Mouse (Mus musculus) testis, postnatal 10 days (tissue): Measurements from ENCODE around the gene Cbr2.

Source experiments
- DNase-seq: peaks from one replicate; pipeline ENCODE4 v3.0.0; 2021; ENCODE audit warnings: low spot score

Cbr2 gene

GRCm38 (mm10) chr11:120730331-120730870 lies 1.5 kb downstream of the Cbr2 start:
- DNase-seq, result no peak

DNA sequence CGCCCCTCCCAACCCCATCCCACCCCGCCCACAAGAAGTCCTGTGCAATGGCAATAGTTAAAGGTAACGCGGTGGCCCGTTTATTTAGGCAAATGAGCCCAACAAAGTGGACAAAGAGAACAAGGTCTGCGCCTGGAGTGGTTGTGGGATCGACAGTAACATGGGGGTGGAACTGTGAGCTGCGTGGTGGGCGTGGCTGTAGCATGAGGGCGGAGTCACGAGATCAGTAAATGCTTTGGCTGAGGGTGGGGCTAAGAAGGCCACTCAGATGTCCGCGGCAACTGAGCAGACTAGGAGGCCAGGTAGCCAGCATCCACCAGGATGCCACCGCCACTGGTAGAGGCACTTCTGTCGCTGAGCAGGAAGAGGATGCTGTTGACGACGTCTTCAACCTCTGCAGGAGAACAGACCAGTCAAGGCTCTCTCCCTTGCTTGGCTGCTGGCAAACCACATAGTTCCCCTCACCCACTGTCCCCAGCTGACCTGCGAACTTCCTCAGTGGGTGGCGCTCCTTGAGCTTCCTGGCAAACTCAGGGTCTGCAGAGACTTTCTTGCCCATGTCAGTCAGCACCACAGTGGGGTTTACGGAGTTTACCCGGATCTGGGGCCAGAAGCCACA lies 2.4 kb downstream of the Cbr2 start:
- DNase-seq, result peak; percentile 70

GRCm38 (mm10) chr11:120728530-120729240 lies 3.2 kb downstream of the Cbr2 start:
- DNase-seq, result no peak

- no peak for DNase-seq
These were observed 4.3 kb downstream of the Cbr2 start for GRCm38 (mm10) chr11:120727564-120727963.

- peak; percentile 87 for DNase-seq
These were observed 4.8 kb downstream of the Cbr2 start, which contains the start of gene Dcxr for GRCm38 (mm10) chr11:120727169-120727527. Gene Dcxr, minus strand, starts transcription at chr11:120727281.

GRCm38 (mm10) chr11:120726243-120727168 lies 5.4 kb downstream of the Cbr2 start:
- DNase-seq, result no peak

- no peak for DNase-seq
These were observed 8.4 kb downstream of the Cbr2 start for GRCm38 (mm10) chr11:120723509-120723908.

DNA sequence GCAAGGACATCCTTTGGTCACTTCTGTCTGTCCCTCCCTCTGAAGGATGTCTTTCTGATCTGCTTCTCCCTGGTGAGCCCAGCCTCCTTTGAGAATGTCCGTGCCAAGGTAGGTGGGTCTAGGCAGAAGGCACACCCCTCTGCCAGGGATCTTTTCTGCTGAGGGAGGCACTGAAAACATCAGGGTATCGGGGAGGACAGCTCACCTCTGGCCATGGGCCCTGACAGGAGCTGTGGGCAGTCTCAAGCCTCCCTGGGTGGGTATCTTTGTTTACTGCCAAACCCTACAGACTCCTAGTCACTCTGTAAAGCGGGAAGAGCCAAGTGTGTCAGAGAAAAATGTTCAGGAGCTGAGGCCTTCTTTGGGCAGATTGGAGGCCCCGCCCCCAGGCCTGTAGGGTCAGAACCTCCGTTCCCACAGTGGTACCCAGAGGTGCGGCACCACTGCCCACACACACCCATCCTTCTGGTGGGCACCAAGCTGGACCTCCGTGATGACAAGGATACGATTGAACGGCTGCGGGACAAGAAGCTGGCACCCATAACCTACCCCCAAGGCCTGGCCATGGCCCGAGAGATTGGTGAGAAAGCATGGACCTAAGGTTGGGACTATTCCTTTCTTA lies 9.0 kb downstream of the Cbr2 start:
- DNase-seq, result peak; percentile 52

GRCm38 (mm10) chr11:120722067-120722630 lies 9.8 kb downstream of the Cbr2 start:
- DNase-seq, result no peak

DNA sequence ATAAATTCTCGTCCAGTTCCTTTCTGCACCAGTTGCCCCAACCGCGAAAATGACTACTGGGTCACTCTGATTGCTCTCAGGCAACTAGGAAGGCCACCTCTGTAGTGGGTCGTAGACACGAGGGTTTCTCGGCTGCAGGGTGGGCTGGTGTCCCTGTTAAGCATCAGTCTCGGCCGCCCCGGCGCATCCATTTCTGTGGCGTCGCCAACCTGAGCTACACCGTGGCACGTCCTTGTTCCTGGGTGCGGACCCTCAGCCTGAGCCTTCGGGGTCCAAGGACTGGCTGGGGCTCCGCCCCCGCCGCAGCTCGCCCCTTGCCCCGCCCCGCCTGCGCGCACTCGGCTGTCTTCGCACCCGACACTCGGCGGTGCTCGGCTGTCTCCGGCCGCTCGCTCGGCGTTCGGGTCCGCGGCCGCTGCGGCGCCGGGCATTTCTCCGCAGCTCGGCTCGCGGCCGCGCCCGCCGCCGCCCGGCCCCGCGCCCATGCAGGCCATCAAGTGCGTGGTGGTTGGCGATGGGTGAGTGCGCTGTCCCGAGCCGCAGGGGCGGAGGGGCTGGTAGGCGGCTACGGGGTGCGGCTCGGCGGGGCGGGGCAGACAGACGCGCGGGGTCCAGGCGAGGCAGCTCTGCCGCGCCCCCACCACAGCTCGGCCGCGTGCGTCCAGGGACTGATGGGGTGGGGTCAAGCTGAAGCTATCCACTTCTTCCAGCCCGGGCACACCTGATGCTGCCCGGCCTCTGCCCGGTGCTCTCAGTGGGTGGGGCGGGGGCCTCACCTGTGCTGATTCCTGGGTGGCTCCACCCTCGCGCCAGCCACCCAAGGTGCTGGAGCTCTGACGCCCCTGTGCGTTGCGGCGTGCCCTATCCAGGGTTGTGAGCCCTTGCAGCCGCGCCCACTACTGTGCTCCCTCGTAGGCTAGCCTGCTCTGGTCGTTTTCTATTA lies 10.5 kb downstream of the Cbr2 start, which contains the start of gene Rac3:
Rac3 (plus strand) TSS at position 347 of the 943 bp plus-strand sequence.
- DNase-seq, result peak; percentile 85

- peak; percentile 98 for DNase-seq
These were observed 11.5 kb downstream of the Cbr2 start for GRCm38 (mm10) chr11:120720450-120720849.

DNA sequence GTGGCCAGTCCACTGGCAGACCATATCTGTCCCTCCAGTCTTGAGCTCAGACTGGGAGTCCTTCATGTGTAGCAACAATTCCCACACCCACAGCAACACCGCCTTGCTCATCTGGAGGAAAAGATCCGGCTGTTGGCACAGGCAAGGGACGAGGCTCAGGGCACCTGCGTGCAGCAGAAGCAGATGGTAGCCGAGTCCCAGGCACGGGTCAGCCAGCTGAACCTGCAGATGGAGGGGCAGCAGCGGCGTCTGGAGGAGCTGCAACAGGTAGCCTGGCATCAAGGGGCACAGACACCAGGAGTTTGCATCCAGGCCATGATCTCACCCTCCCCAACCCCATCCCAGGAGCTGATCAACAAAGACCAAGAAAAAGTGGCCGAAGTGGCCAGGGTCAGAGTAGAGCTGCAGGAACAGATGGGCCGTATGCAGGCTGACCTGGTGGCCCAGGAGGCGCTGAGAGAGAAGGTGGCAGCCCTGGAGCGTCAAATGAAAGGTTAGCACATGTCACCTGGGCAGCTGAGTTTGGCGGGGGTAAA lies 12.0 kb downstream of the Cbr2 start:
- DNase-seq, result no peak

DNA sequence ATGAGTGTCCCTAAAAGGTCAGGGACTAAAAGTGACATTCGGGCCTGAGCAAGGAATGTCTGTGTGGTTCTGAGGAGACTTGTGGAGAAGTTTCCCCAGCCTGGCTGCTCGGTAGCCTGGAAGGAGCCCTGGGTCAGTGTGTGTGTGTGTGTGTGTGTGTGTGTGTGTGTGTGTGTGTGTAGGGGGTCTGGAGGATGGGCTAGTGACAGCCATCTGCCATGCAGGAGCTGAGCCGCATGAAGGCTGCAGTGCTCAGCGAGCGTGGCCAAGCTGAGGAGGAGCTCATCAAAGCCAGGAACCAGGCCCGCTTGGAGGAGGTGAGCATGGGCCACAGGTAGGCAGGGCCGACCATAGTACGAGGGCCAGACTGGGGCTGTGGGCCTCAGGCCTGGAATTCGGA lies 12.7 kb downstream of the Cbr2 start:
- DNase-seq, result no peak

DNA sequence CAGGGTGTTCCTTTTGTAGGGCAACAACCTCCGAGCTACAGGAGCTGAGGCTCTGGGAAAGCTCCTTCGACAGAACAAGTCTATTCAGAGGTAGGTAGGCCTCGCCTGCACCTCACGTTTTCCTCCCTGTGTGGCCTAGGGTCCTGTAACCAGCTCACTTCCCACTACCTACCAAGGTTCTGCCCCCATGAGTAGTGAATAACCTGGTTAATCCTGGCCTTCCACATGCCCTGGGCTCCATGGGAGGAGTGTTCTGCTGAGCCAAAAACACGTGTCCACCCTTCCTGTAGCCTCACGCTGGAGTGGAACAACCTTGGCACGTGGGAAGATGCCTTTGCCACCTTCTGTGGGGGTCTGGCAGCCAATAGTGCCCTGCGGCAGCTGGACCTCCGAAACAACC lies 16.8 kb downstream of the Cbr2 start:
- DNase-seq, result no peak

DNA sequence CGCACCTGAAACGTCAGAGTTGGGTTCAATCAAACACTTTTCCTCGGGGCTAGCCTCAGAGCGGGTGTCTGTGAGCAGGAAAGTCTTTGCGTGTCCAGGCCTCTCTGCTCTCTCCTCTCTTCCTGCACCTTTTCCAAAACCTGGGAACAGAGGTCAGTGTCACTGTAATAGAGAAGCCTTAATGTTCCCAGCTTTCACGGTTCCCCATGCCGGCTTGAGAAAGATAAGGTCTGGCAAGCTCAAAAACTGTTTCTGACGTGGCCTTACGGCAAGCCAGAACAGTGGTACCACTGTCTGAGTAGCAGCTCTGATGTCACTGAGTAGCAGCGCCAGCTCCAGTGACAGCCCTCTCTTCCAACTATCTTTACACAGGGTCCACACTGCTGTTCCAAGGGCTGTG lies 17.4 kb downstream of the Cbr2 start:
- no peak for DNase-seq

DNA sequence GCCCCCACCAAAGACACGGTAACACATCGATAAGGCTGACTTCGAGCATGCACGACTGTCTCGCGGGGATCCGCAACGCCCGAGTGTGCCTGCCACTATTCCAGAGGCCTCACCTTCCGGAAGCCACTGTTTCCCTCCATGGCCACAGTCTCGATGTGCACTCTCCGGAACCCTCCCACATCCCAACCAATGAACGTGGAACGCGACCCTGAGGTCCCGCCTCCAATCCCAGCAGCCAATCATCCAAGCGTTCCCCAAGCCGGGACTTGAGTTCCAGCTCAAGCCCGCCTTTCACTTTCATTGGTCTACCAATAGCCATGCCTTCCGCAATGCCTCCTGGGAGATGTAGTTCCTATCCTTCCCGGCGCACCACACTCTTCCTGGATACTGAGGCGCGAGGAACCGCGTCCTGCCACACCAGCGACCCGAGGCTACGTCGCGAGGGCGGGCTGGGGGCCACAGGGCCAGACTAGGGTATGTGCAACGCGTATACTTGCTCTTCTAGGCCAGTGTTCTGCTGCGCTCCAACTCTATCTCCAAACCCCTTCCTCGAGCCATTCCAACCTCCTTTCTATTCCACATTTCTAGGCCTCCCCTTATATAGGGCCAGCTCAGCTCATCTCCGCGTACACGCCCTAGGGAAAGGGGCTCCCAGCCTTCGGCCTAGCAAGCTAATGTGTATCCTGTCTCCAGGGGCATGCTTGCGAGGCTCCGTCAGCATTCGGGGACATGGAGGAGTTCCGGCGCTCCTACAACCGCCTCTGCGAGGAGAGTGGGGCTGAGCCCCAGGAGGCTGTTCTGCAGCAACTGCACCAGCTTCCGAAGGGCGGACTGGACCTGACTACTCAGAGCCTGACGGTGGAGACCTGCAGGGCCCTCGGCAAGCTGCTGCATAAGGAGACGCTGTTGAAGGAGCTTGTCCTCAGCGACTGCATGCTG lies 18.1 kb downstream of the Cbr2 start, which contains the start of the genes Cenpx and Lrrc45:
Cenpx (minus strand) TSS at position 159 of the 939 bp plus-strand sequence.
Lrrc45 (plus strand) TSS at position 346 of the 939 bp plus-strand sequence.
- DNase-seq, result peak; percentile 95

DNA sequence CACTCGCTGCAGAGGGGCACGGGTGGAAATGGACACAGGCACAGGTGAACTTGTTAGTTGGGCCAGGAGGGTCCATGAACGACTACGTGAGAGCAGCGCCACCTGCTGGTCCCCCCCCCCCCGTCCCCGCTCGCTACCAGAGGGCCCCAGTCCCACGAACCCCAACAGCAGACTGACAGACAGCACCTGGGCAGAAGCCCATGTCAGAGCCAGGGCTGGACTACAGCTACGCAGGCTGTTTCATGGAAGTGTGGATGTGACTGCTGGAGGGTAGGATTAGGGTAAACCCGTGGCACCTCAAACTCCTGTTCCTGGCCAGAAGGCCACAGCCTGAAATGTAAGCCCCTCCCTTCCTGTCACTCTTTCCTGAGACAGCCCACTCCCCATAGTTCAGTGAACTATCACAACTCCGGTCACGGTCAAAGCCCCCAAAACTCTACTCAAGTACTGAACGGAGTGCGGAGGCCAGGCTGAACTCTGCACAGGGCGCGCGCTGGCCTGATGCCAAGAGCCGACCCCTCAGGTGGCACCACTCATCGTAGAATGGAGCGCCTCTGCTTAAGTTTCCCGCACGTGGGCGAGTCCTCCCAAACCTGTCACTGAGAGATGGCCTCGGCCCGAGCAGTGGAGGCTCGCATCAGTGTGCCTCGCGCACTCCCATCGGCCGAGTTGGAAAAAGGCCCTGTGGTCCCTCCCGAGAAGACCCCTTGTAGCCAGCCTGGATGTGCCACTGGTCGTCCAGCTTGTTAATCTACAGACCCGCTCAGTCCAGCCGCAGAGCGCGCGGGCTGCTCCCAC lies 18.9 kb downstream of the Cbr2 start:
- DNase-seq, result peak; percentile 80
